Comparison of ENCODE assay signal across 8 mouse cellular contexts in the genomic region with DNA sequence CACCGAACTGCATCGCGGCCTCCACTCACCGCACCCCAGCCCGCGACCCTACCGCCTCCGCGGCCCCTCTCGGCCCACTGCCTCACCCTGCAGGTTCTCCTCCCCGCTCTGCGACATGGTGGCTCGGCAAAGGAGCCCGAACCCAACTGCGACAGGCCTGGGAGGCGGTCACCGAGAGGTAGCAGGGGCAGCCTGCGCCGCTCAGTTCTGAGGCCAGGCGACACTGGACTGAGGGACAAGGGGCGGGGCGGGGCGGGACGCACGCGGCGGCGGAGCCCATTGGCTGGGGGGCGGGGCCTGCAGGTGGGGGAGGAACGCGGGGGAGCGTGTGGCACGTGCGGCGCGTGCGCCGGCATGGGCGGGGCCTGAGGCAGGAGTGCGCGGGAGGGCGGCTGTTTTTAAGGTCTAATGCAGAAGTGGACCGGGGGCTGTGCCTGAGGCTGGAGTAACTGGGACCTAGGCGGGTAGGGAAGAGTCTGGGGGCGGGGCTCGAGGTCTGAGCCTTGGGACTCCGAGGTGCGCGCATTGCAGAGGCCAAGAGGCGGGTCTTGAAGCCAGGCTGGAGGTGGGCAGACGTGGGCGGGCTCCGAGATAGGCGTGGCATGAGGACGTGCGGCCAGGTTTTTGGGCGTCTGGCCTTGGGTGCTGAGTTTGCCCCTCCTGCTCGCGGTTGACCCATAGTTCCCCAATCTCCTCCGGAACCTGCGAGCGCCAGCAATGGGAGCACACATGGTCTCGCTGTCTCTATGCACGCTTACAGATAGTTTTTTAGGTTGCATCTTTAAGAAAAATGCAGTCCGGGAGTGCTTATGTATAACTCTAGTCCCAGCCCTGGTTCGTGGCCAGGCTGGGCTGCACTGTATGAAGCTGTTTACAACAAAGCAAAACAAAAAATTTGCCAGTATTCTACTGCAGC. TPM values are rescaled to one million over a fixed set of nuclear protein-coding genes. Genes with fewer than 3 reads are reported as not detected.
DNase-seq lines count a peak whose midpoint lies in the region; ATAC-seq and TF ChIP-seq lines count a peak whose summit lies in the region.

A gene (minus strand): TSS at position 243 of the 916 bp plus-strand sequence.

- H3K36me3 ChIP-seq in C2C12 (ENCODE audit: control insufficient read depth, insufficient read depth), result no peaks in the 10 kb centered on the region
- 0 out of 2 replicates have a peak, but pooled peaks cover 6% of the 10 kb centered on the region for H3K36me3 ChIP-seq in heart, embryonic 10.5 days
- no peaks in the 10 kb centered on the region for H3K36me3 ChIP-seq in kidney, embryonic 15.5 days
- peaks cover 2% of the 10 kb centered on the region; the same call in 1 of the 2 replicates for H3K36me3 ChIP-seq in limb, embryonic 15.5 days
- no peaks in the 10 kb centered on the region for H3K36me3 ChIP-seq in midbrain, postnatal 0 days (ENCODE audit: insufficient read depth, low read length)

- H3K79me2 ChIP-seq in C2C12 (ENCODE audit: control insufficient read depth, insufficient read depth), result no peaks in the 10 kb centered on the region

- H3K9ac ChIP-seq in kidney, embryonic 15.5 days, result peak within 1 kb of the TSS; percentile 84
- H3K9ac ChIP-seq in limb, embryonic 15.5 days, result peak within 1 kb of the TSS; percentile 80
- peak within 1 kb of the TSS; percentile 83 for H3K9ac ChIP-seq in midbrain, postnatal 0 days (replicated peaks; ENCODE audit: low read length, poor library complexity, severe bottlenecking)

- H3K9me3 ChIP-seq in heart, embryonic 10.5 days, result no peaks in the 10 kb centered on the region
- no peaks in the 10 kb centered on the region for H3K9me3 ChIP-seq in kidney, embryonic 15.5 days (replicated peaks)
- H3K9me3 ChIP-seq in limb, embryonic 15.5 days, result no peaks in the 10 kb centered on the region
- H3K9me3 ChIP-seq in midbrain, postnatal 0 days (ENCODE audit: low read length), result no peaks in the 10 kb centered on the region

- peak; percentile 97 for TF ChIP-seq POLR2A in embryonic fibroblast, embryonic 13.5 days (IDR thresholded peaks at IDR 0.05; ENCODE audit: low read depth, low read length)

- peak within 1 kb of the TSS; percentile 71 for H3ac ChIP-seq in C2C12 (ENCODE audit: control insufficient read depth, insufficient read length, low read depth)

- H3K4me3 ChIP-seq in C2C12 (ENCODE audit: insufficient read depth, poor library complexity, severe bottlenecking), result peak within 1 kb of the TSS; percentile 30
- H3K4me3 ChIP-seq in embryonic fibroblast, embryonic 13.5 days (ENCODE audit: insufficient read depth, low read length), result peak within 1 kb of the TSS; percentile 97
- H3K4me3 ChIP-seq in heart, embryonic 10.5 days, result peak within 1 kb of the TSS; percentile 92
- peak within 1 kb of the TSS; percentile 81 for H3K4me3 ChIP-seq in kidney, embryonic 15.5 days (replicated peaks)
- H3K4me3 ChIP-seq in limb, embryonic 15.5 days, result peak within 1 kb of the TSS; percentile 66
- H3K4me3 ChIP-seq in midbrain, postnatal 0 days (ENCODE audit: low read depth, low read length), result peak within 1 kb of the TSS; percentile 81

- H3K79me3 ChIP-seq in C2C12 (ENCODE audit: low read depth), result peaks cover 2% of the 10 kb centered on the region

- H3K27me3 ChIP-seq in C2C12 (ENCODE audit: control insufficient read depth, insufficient read depth, insufficient read length), result no peaks in the 10 kb centered on the region
- no peaks in the 10 kb centered on the region for H3K27me3 ChIP-seq in heart, embryonic 10.5 days (ENCODE audit: insufficient read depth, poor library complexity, severe bottlenecking)
- H3K27me3 ChIP-seq in kidney, embryonic 15.5 days, result no peaks in the 10 kb centered on the region; the same call in 1 of the 2 replicates
- H3K27me3 ChIP-seq in limb, embryonic 15.5 days, result no peaks in the 10 kb centered on the region
- H3K27me3 ChIP-seq in midbrain, postnatal 0 days (ENCODE audit: insufficient read depth, low read length), result peaks cover 3% of the 10 kb centered on the region; the same call in 1 of the 2 replicates

- ATAC-seq in kidney, embryonic 15.5 days (replicated peaks; ENCODE audit: low FRiP score), result peak; percentile 96
- ATAC-seq in limb, embryonic 15.5 days (ENCODE audit: insufficient number of reproducible peaks, low FRiP score, low TSS enrichment, low read depth), result peak; percentile 92
- peak; percentile 92 for ATAC-seq in midbrain, postnatal 0 days (ENCODE audit: low FRiP score)

- under 1% methylated on average over 65 of the region's 66 CpGs for WGBS in heart, embryonic 10.5 days
- under 1% methylated on average over 65 of the region's 66 CpGs for WGBS in kidney, embryonic 15.5 days
- WGBS in limb, embryonic 15.5 days, result under 1% methylated on average over 66 of the region's 66 CpGs
- WGBS in midbrain, postnatal 0 days, result under 1% methylated on average over 59 of the region's 66 CpGs

- H3K4me1 ChIP-seq in embryonic fibroblast, embryonic 13.5 days (ENCODE audit: control insufficient read depth, insufficient read depth, low read length), result no peaks in the 10 kb centered on the region; the same call in 1 of the 2 replicates
- H3K4me1 ChIP-seq in heart, embryonic 10.5 days, result peaks cover 38% of the 10 kb centered on the region
- peaks cover 41% of the 10 kb centered on the region for H3K4me1 ChIP-seq in kidney, embryonic 15.5 days
- peaks cover 37% of the 10 kb centered on the region for H3K4me1 ChIP-seq in limb, embryonic 15.5 days
- peaks cover 16% of the 10 kb centered on the region; the same call in 1 of the 2 replicates for H3K4me1 ChIP-seq in midbrain, postnatal 0 days (ENCODE audit: insufficient read depth, low read length)

- H3K27ac ChIP-seq in embryonic fibroblast, embryonic 13.5 days (ENCODE audit: insufficient read depth, low read length), result no peak within 1 kb of the TSS
- peak within 1 kb of the TSS; percentile 97 for H3K27ac ChIP-seq in heart, embryonic 10.5 days
- peak within 1 kb of the TSS; percentile 87 for H3K27ac ChIP-seq in kidney, embryonic 15.5 days
- H3K27ac ChIP-seq in limb, embryonic 15.5 days, result peak within 1 kb of the TSS; percentile 85
- H3K27ac ChIP-seq in midbrain, postnatal 0 days (ENCODE audit: low read depth, low read length), result peak within 1 kb of the TSS; percentile 47; the same call in 1 of the 2 replicates

- no peak for TF ChIP-seq CTCF in C2C12 (IDR thresholded peaks at IDR 0.05; ENCODE audit: control insufficient read depth, insufficient read depth, insufficient read length)
- no peak for TF ChIP-seq CTCF in embryonic fibroblast, embryonic 13.5 days (IDR thresholded peaks at IDR 0.05; ENCODE audit: borderline replicate concordance, insufficient read depth, low read length)
- no peak for TF ChIP-seq CTCF in midbrain, postnatal 0 days (IDR thresholded peaks at IDR 0.05)

- DNase-seq in brain, adult 2 months (ENCODE audit: low read depth, low spot score), result peak; percentile 95
- peak; percentile 98 for DNase-seq in heart, embryonic 10.5 days (ENCODE audit: low spot score)
- DNase-seq in midbrain, postnatal 0 days (ENCODE audit: low spot score), result peak; percentile 90
- peak; percentile 75 to 91 for DNase-seq in spleen, postnatal 10 days (ENCODE audit: low spot score in 2 of 2)

- H3K4me2 ChIP-seq in kidney, embryonic 15.5 days, result peak within 1 kb of the TSS; percentile 80
- peak within 1 kb of the TSS; percentile 79 for H3K4me2 ChIP-seq in limb, embryonic 15.5 days
- peak within 1 kb of the TSS; percentile 81 for H3K4me2 ChIP-seq in midbrain, postnatal 0 days (ENCODE audit: low read depth, low read length, poor library complexity, severe bottlenecking)

TF ChIP-seq in C2C12, 6 proteins besides CTCF, POLR2A, EP300 and RAD21:
- TF ChIP-seq MYOD1 (IDR thresholded peaks at IDR 0.05; ENCODE audit: control insufficient read depth, insufficient read length, low read depth) (no peak), MYOG (IDR thresholded peaks at IDR 0.05; ENCODE audit: control insufficient read depth, extremely low read depth, insufficient read length) (no peak), MAX (IDR thresholded peaks at IDR 0.05) (no peak), FOSL1 (IDR thresholded peaks at IDR 0.05; ENCODE audit: insufficient read depth, low read length, poor library complexity, severe bottlenecking) (no peak), CEBPB (IDR thresholded peaks at IDR 0.05; ENCODE audit: low read depth) (no peak), USF1 (IDR thresholded peaks at IDR 0.05; ENCODE audit: low read depth) (no peak)
TF ChIP-seq in C2C12: peak in this region for 0.

RNA-seq across cellular contexts. Expression of the gene that starts here (rescaled TPM):
- 7.1 TPM for polyA plus RNA-seq in C2C12 (2012; fragmentation: generic; extraction: Trizol)
- polyA plus RNA-seq in embryonic fibroblast, embryonic 13.5 days (2011; ENCODE audit: insufficient read length, low read depth, missing spikeins), result 55.0 and 60.7 TPM in 2 replicates
- 273 and 300 TPM in 2 replicates for polyA plus RNA-seq in heart, embryonic 10.5 days (2016; fragmentation: Nextera tagmentation; extraction: Ambion mirVana)
- 105 and 106 TPM in 2 replicates for polyA plus RNA-seq in kidney, embryonic 15.5 days (2015; fragmentation: Nextera tagmentation; extraction: Ambion mirVana)
- 130 and 138 TPM in 2 replicates for polyA plus RNA-seq in limb, embryonic 15.5 days (2015; fragmentation: Nextera tagmentation; extraction: Ambion mirVana)
- 227 and 231 TPM in 2 replicates for total RNA-seq in midbrain, postnatal 0 days (2014; rRNA removed)
- polyA plus RNA-seq in midbrain, postnatal 0 days (2015; fragmentation: Nextera tagmentation; extraction: Ambion mirVana), result 142 and 147 TPM in 2 replicates

Comparison
In these comparisons a context has a peak if more than half of its experiments do, and no peak if none do; other contexts are left out.
1. H3K4me3 ChIP-seq: peak in every context shown above with its lines; median percentile 97 in embryonic fibroblast, embryonic 13.5 days; 92 in heart, embryonic 10.5 days; 81 in kidney, embryonic 15.5 days; 81 in midbrain, postnatal 0 days; 66 in limb, embryonic 15.5 days; 30 in C2C12.